Mouse (Mus musculus): ENCODE results near the gene Ptgfrn.

The Ptgfrn gene

GRCm38 (mm10) chr3:101117386-101117749, 7.3 kb upstream of the Ptgfrn start:
- no peak for ATAC-seq (ENCODE audit: insufficient number of reproducible peaks, low FRiP score, low TSS enrichment)

- no peak for ATAC-seq (ENCODE audit: insufficient number of reproducible peaks, low FRiP score, low TSS enrichment)
These were observed 6.6 kb upstream of the Ptgfrn start for GRCm38 (mm10) chr3:101116431-101117385.

GRCm38 (mm10) chr3:101112518-101112894, 2.4 kb upstream of the Ptgfrn start:
- ATAC-seq (ENCODE audit: insufficient number of reproducible peaks, low FRiP score, low TSS enrichment), result no peak

- no peak for ATAC-seq (ENCODE audit: insufficient number of reproducible peaks, low FRiP score, low TSS enrichment)
These were observed 1.9 kb upstream of the Ptgfrn start for GRCm38 (mm10) chr3:101111848-101112517.

GRCm38 (mm10) chr3:101111321-101111720, 1.2 kb upstream of the Ptgfrn start:
- ATAC-seq (ENCODE audit: insufficient number of reproducible peaks, low FRiP score, low TSS enrichment), result no peak

- ATAC-seq (ENCODE audit: insufficient number of reproducible peaks, low FRiP score, low TSS enrichment), result no peak
These were observed 693 bp upstream of the Ptgfrn start for GRCm38 (mm10) chr3:101110838-101111103.

- ATAC-seq (ENCODE audit: insufficient number of reproducible peaks, low FRiP score, low TSS enrichment), result no peak
These were observed 488 bp downstream of the Ptgfrn start for GRCm38 (mm10) chr3:101109558-101110021.

GRCm38 (mm10) chr3:101108848-101109247, 1.2 kb downstream of the Ptgfrn start:
- no peak for ATAC-seq (ENCODE audit: insufficient number of reproducible peaks, low FRiP score, low TSS enrichment)

GRCm38 (mm10) chr3:101108282-101108681, 1.8 kb downstream of the Ptgfrn start:
- ATAC-seq (ENCODE audit: insufficient number of reproducible peaks, low FRiP score, low TSS enrichment), result no peak

- ATAC-seq (ENCODE audit: insufficient number of reproducible peaks, low FRiP score, low TSS enrichment), result no peak
These were observed 3.8 kb downstream of the Ptgfrn start for GRCm38 (mm10) chr3:101106326-101106725.

GRCm38 (mm10) chr3:101105486-101105885, 4.6 kb downstream of the Ptgfrn start:
- no peak for ATAC-seq (ENCODE audit: insufficient number of reproducible peaks, low FRiP score, low TSS enrichment)

GRCm38 (mm10) chr3:101104883-101105282, 5.2 kb downstream of the Ptgfrn start:
- ATAC-seq (ENCODE audit: insufficient number of reproducible peaks, low FRiP score, low TSS enrichment), result no peak

- ATAC-seq (ENCODE audit: insufficient number of reproducible peaks, low FRiP score, low TSS enrichment), result no peak
These were observed 6.3 kb downstream of the Ptgfrn start for GRCm38 (mm10) chr3:101103770-101104169.

- no peak for ATAC-seq (ENCODE audit: insufficient number of reproducible peaks, low FRiP score, low TSS enrichment)
These were observed 8.0 kb downstream of the Ptgfrn start for GRCm38 (mm10) chr3:101102106-101102505.

GRCm38 (mm10) chr3:101101184-101101583, 8.9 kb downstream of the Ptgfrn start:
- ATAC-seq (ENCODE audit: insufficient number of reproducible peaks, low FRiP score, low TSS enrichment), result no peak

GRCm38 (mm10) chr3:101099701-101100357, 10.2 kb downstream of the Ptgfrn start:
- ATAC-seq (ENCODE audit: insufficient number of reproducible peaks, low FRiP score, low TSS enrichment), result no peak

GRCm38 (mm10) chr3:101098073-101098472, 12.0 kb downstream of the Ptgfrn start:
- no peak for ATAC-seq (ENCODE audit: insufficient number of reproducible peaks, low FRiP score, low TSS enrichment)

- no peak for ATAC-seq (ENCODE audit: insufficient number of reproducible peaks, low FRiP score, low TSS enrichment)
These were observed 12.8 kb downstream of the Ptgfrn start for GRCm38 (mm10) chr3:101097146-101097800.

GRCm38 (mm10) chr3:101095761-101096449, 14.2 kb downstream of the Ptgfrn start:
- no peak for ATAC-seq (ENCODE audit: insufficient number of reproducible peaks, low FRiP score, low TSS enrichment)

- ATAC-seq (ENCODE audit: insufficient number of reproducible peaks, low FRiP score, low TSS enrichment), result no peak
These were observed 17.9 kb downstream of the Ptgfrn start for GRCm38 (mm10) chr3:101092202-101092601.
